Mouse (Mus musculus) thymus, adult 18-20 months (tissue): ENCODE results near the gene Ppfibp1.

Experiments
- DNase-seq, 2 experiments: peaks; one replicate each; pipeline ENCODE4 v3.0.0; 2022; ENCODE audit warnings: mixed read lengths in 2 of 2

Ppfibp1 gene

DNA sequence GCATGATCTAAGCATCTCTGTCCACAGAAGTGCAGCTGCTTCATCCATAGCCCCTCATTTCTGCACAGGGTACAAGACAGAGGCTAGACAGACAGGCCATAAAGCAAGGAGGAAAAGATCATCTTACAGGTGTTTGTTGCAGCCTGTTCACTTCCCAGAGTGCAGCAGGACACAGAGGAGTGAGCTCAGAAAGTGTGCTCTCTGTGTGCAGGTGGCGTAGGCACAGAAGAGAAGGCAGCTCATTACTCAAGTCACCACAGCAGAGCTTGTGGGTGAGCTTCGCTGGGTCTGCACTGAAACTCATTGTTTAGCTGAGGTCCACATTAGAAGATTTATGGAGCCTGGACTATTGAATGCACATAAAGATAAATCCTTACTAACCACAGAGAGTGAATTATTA lies 111.5 kb downstream of the Ppfibp1 start:
- DNase-seq = no peak

- peak; percentile 11 to 13 for DNase-seq
Observed at GRCm38 (mm10) chr6:147008148-147008547, 119.9 kb downstream of the Ppfibp1 start.

- DNase-seq = no peak
Observed at GRCm38 (mm10) chr6:147010358-147010757, 122.1 kb downstream of the Ppfibp1 start.

DNA sequence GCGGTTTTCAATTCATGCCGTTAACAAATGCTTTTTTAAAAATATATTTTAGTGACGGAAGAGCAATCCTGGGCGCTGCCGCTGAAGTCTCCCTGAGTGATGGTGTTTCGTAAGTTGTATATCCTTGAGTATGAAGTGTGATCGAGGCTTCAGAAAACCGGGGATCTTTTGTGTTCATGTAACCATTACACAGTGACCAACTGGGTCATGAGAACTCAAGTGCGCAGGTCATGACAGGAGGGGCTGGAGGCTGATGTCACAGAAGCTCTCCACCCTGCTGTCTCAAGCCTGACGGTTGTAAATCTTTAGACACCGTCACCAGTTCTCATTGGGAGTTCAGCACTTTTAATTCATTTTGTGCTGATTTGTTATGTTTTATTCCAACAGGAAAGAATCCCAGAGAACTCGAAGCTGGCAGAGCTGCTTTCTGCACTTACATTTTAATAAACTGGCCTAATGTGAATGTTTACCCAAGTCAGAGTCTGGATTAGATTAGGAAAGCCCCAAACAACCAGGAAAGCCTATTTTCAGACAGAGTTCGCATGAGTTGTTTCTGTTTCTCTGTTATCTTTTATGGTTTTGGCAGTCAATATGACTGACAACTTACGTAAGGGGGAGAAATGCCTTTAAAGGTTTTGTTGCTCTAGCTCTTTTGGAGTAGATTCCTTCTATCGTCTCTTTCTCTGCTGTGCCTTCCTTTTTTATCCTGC lies 122.7 kb downstream of the Ppfibp1 start:
- DNase-seq = no peak

DNA sequence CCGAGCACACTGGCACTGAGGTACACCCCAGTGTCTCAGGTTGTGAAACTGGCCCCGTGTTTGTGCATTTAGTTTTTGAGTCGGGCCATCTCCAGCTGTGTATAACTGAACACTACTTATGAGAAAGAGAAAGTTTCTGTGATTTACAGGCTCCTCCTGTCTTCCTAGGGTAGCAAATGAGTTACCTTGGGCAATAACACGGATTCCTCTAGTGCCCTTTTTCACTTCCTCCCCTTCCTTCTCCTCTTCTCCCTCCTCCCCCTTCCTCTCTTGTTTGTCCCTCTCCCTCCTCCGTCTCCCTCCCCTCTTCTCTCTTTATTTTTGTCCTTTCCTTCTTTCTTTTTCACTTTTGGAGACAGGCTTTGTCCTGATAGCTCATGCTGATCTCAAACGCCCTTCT lies 123.3 kb downstream of the Ppfibp1 start:
- DNase-seq = no peak

DNA sequence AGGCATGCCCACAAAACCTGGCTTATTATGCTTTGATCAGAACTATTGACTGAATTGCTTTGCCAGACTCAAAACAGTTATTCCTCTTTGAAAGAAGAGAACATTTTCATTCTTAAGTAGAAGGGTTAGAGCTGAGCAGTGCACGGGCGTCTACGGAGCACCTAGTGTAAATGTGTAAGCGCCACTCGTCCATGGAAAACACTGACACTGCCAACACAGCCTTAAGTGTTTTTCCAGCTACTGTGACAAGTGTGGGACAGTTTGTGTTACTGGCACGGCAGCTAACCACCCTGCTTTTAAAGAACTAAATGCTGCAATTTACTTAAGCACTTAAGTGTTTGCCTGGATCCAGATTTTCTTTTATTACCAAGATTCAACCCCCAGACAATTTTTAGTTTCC lies 123.7 kb downstream of the Ppfibp1 start:
- DNase-seq = no peak

- DNase-seq = no peak
Observed at GRCm38 (mm10) chr6:147013546-147013945, 125.3 kb downstream of the Ppfibp1 start.

GRCm38 (mm10) chr6:147017906-147018305 lies 129.6 kb downstream of the Ppfibp1 start:
- DNase-seq = no peak

GRCm38 (mm10) chr6:147018364-147018763 lies 130.1 kb downstream of the Ppfibp1 start:
- no peak for DNase-seq

DNA sequence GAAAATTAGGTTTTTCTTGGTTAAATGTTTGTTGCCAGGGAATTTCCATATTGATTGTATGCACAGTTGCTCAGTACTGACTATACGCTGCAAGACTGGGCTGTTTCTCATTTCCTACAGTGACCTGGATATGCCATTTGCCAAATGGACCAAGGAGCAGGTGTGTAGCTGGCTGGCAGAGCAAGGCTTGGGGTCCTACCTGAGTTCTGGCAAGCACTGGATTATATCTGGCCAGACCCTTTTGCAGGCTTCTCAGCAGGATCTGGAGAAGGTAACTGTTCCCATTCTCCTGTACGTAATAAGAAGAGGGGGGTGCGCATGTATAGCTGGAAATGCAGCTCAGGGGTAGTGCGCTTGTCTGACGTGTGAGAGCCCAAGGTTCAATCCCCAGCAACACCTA lies 132.9 kb downstream of the Ppfibp1 start:
- DNase-seq = no peak

GRCm38 (mm10) chr6:147022375-147023132 lies 134.3 kb downstream of the Ppfibp1 start:
- DNase-seq = no peak

GRCm38 (mm10) chr6:147023133-147023395 lies 134.8 kb downstream of the Ppfibp1 start:
- DNase-seq = no peak

DNA sequence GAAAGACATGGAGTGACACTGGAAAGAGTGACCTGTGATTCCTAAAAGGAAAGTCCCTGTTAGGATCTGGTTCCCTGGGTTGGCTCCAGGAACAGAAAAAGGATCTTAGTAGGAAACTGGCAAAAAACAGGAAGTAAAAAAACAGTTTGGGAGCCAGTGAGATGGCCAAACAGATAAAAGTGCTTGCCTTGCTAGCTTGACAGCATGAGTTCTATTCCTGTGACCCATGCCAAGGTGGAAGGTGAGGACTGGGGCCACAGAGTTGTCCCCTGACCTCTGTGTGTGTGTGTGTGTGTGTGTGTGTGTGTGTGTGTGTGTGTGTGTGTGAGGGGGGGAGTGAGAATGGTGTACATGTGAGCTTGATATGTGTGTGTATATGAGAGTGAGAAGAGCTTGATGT lies 135.3 kb downstream of the Ppfibp1 start:
- DNase-seq = no peak

DNA sequence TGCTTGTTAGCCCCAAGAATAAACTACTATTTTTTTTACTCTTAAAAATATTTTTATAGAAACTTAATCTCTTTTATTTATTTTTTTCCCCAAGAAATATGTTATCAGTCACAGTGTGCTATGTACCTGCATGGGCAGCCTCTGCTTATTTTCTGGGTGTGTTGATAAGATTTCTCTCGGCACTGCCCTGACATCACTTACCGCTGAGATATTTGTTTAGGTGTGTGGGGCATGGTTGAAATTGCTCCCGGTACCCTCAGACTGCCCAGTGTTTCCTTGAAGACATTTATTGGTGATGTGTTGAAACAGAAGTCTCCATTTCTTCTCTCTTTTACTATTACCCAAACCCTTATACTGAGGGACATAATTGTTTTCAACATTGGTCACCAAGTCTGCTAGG lies 136.5 kb downstream of the Ppfibp1 start:
- DNase-seq = no peak

DNA sequence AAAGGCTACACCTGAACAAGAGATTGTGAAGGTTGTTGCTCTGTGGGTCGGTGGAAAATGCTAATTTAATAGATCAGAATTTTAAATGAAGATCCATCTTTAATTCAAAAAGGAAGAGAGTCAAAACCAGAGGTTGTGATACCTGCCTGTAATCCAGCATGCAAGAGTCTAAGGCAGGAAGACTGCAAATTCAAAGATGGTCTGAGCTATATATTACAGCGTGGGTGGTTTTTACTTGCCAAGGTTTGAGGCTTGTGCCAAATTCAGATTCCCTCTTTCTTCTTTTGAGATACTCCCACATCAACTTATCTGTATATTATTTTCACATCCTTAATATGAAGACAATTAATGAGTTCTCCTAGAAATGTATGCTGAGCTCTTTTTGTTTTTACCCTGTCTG lies 140.1 kb downstream of the Ppfibp1 start:
- DNase-seq = no peak

DNA sequence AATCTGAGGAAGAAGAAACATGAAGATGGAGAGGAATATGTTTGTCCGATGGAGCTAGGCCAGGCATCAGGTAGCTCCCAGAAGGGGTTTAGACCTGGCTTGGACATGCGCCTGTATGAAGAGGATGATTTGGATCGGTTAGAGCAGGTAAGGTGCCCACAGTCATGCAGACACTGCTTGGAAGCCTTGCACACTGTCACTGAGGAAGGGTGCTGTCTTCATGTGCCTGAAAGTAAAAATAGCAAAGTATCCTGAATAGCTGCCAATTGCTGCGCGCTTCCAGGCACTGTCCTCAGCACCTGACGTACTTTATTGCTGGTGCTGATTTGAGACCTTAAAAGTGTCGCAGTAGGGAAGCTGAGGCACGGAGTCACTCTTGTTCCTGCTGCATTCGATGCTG lies 141.3 kb downstream of the Ppfibp1 start:
- no peak for DNase-seq

GRCm38 (mm10) chr6:147030096-147030885 lies 142.0 kb downstream of the Ppfibp1 start:
- DNase-seq = no peak

DNA sequence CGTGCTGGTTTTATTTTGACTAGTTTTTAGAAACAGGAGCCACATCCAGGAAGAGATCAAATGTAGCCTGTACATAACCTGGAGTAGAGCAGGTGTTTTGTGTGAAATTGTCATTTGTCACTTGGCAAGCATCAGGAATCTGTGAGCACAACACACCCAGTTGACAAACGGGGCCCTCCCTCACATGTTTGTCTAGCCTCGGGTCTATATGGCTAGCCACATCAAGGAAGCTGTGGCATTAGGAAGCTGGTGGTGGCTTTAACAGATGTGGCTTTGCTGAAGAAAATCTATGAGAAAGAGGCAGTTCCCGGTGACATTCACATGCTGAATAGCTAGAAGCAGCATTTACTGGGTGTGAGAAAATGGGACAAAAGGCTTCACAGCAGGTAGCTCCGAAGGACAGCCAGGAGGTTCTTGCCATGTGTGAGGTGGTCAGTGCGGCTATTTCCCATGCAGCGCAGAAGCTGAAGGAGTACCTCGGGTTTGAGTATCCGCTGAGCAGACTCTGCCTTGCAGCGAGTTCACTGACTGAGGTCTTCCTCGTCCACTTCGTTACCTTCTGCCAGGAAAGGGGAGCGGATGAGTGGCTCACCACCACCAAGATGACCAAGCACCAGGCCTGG lies 144.1 kb downstream of the Ppfibp1 start, which contains the start of gene Rep15:
Gene Rep15, plus strand, starts transcription at position 282 of the 623 bp plus-strand sequence.
- DNase-seq = no peak

- DNase-seq = peak; percentile 73 to 75
Observed at GRCm38 (mm10) chr6:147042291-147043290, 154.3 kb downstream of the Ppfibp1 start, which contains the start of gene Mrps35. TSS of gene Mrps35 (plus strand) at chr6:147042764.

- DNase-seq = no peak
Observed at GRCm38 (mm10) chr6:147043633-147044032, 155.3 kb downstream of the Ppfibp1 start.

GRCm38 (mm10) chr6:147049239-147049805 lies 161.0 kb downstream of the Ppfibp1 start:
- DNase-seq = no peak

GRCm38 (mm10) chr6:147051666-147052065 lies 163.4 kb downstream of the Ppfibp1 start:
- DNase-seq = no peak
